Mouse (Mus musculus) testis, adult 2 months (tissue): Measurements from ENCODE around the gene Rptor.

Source experiments
- CTCF ChIP-seq: fragments of 200-500 bp; IDR thresholded peaks from 2 replicates; pipeline ENCODE4 v1.5.1; 2012; ENCODE audit warnings: low read depth, mild to moderate bottlenecking, inconsistent platforms, low read length, moderate library complexity; ENCODE audit not compliant: control insufficient read depth, insufficient read depth, insufficient replicate concordance
- POLR2A ChIP-seq: fragments of 200-500 bp; IDR thresholded peaks from 2 replicates; pipeline ENCODE4 v1.6.1; 2012; ENCODE audit warnings: low read depth, mild to moderate bottlenecking, inconsistent platforms, low read length, moderate library complexity; ENCODE audit not compliant: control insufficient read depth

- TF ChIP-seq CTCF: no peak
- TF ChIP-seq POLR2A: no peak
These were observed 313.5 kb downstream of the Rptor start for GRCm38 (mm10) chr11:119916102-119916790.
